Mouse (Mus musculus): ENCODE data around the gene Nampt. TPM values are rescaled to one million over a fixed set of nuclear protein-coding genes. Genes with fewer than 3 reads are reported as not detected.

The Nampt gene
- polyA plus RNA-seq, 2 experiments: 5.5 to 10.9 TPM

DNA sequence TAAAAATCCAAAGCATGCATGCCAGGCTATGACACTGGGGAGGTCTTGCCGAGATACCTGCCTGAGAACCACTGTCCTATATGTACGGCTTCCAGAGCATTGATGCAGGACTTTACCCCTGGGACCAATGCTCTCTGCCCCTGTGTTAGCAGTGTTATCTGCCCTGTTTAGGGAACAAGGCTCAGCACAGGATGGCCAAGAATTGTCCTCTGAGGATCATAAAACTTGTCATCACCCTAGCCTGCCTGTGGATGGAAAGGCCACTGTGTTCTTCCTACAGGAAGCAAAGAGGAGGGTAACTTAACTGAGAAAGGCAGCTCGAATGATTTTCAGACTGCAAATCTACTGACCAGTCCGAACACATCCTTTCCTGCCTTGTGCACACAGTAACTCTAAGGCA is 36.1 kb downstream of the Nampt start:
- H3K9ac ChIP-seq (replicated peaks): no peak overlapping the region
- no peaks in the 10 kb centered on the region for H3K4me1 ChIP-seq (replicated peaks; ENCODE audit: control insufficient read depth in 2 of 2, insufficient read depth in 2 of 2, low read length in 1 of 2)
- H3K27me3 ChIP-seq (ENCODE audit: control insufficient read depth, insufficient read depth, low read length): no peaks in the 10 kb centered on the region
- H3K4me3 ChIP-seq (ENCODE audit: insufficient read depth in 1 of 2, low read depth in 2 of 2, low read length in 2 of 2): no peak overlapping the region
- TF ChIP-seq CTCF (IDR thresholded peaks at IDR 0.05; ENCODE audit: low read depth) (no peak), EP300 (IDR thresholded peaks at IDR 0.05; ENCODE audit: low read depth) (no peak)
- no peak for DNase-seq (ENCODE audit: low read depth in 3 of 3, low spot score in 3 of 3)
- no peak overlapping the region for H3K4me2 ChIP-seq (ENCODE audit: low read depth)
- no peaks in the 10 kb centered on the region for H3K36me3 ChIP-seq (replicated peaks; ENCODE audit: control insufficient read depth, insufficient read depth, low read depth)
- ATAC-seq (ENCODE audit: insufficient read depth): no peak
- H3K9me3 ChIP-seq (ENCODE audit: control insufficient read depth, low read length): no peaks in the 10 kb centered on the region
- no peak overlapping the region for H3K27ac ChIP-seq
- 57% methylated on average over 4 of the region's 4 CpGs for WGBS (ENCODE audit: insufficient replicate concordance)

DNA sequence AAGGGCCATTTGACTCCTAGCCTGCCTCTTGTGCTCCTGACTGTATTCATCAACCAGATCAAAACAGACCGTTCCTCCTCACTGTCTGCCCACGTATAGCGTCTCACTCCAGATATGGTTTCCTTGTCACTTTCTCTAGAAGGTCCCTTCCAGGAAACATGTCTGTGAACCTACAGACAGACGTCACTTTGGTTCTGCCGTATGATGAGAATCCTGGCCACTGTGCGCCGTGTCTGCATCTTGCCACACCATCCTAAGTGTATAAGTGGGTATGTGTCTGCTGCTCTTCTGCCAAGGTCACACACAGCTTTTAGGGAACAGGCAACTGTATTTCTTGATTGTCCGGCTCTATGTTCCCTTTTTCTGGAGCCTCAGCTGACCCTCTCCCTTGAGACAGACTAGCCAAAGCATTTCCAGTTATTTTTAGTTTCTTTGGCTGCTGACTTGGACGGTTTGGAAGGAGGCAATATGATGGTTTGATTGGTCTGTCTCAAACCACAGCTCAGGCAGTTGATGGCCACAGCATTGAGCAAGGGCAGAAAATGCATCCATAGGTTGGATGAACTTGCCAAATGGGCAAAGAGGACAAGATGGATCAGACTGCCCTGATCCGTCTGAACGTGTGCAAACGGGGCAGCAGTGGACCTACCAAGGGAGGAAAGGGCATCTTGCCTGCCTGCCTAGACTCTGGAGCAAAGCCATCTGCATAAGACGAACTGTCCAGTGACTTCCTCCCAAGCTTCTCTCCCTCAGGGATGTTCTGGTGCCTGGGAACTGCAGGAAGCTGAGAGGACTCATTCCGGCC is 37.6 kb downstream of the Nampt start:
- Histone ChIP-seq H3K27ac (no peak overlapping the region), H3K4me1 (replicated peaks; ENCODE audit: control insufficient read depth in 2 of 2, insufficient read depth in 2 of 2, low read length in 1 of 2) (no peaks in the 10 kb centered on the region), H3K27me3 (ENCODE audit: control insufficient read depth, insufficient read depth, low read length) (no peaks in the 10 kb centered on the region), H3K4me3 (ENCODE audit: insufficient read depth in 1 of 2, low read depth in 2 of 2, low read length in 2 of 2) (no peak overlapping the region), H3K9me3 (ENCODE audit: control insufficient read depth, low read length) (no peaks in the 10 kb centered on the region), H3K36me3 (replicated peaks; ENCODE audit: control insufficient read depth, insufficient read depth, low read depth) (no peaks in the 10 kb centered on the region), H3K9ac (replicated peaks) (no peak overlapping the region), H3K4me2 (ENCODE audit: low read depth) (no peak overlapping the region)
- no peak for TF ChIP-seq CTCF (IDR thresholded peaks at IDR 0.05; ENCODE audit: low read depth)
- no peak for TF ChIP-seq EP300 (IDR thresholded peaks at IDR 0.05; ENCODE audit: low read depth)
- 42% methylated on average over 14 of the region's 14 CpGs for WGBS (ENCODE audit: insufficient replicate concordance)
- no peak for ATAC-seq (ENCODE audit: insufficient read depth)
- no peak for DNase-seq (ENCODE audit: low read depth in 3 of 3, low spot score in 3 of 3)

DNA sequence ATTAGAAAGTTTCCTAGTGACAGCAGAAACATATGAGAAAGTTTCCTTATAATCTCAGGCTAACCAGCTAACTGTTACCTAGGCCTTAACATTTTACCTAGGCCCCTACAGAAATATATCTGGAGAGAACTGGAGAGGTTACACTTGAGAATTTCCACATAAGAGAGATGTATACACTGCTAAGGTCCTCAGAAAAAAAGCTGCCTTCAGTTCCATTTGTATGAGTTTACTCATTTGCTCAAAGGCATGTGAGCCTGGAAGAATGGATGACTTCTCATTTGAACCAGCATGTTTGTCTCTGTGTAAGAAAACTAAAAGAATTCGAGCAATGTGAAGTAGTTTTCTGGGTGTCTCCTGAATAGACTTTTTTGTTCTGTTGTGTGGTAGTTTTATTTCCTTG is 39.1 kb downstream of the Nampt start:
- DNase-seq (ENCODE audit: low read depth in 3 of 3, low spot score in 3 of 3) (no peak), ATAC-seq (ENCODE audit: insufficient read depth) (no peak)
- Histone ChIP-seq H3K36me3 (replicated peaks; ENCODE audit: control insufficient read depth, insufficient read depth, low read depth) (no peaks in the 10 kb centered on the region), H3K9ac (replicated peaks) (no peak overlapping the region), H3K27ac (no peak overlapping the region), H3K4me1 (replicated peaks; ENCODE audit: control insufficient read depth in 2 of 2, insufficient read depth in 2 of 2, low read length in 1 of 2) (no peaks in the 10 kb centered on the region), H3K27me3 (ENCODE audit: control insufficient read depth, insufficient read depth, low read length) (no peaks in the 10 kb centered on the region), H3K9me3 (ENCODE audit: control insufficient read depth, low read length) (no peaks in the 10 kb centered on the region), H3K4me3 (ENCODE audit: insufficient read depth in 1 of 2, low read depth in 2 of 2, low read length in 2 of 2) (no peak overlapping the region), H3K4me2 (ENCODE audit: low read depth) (no peak overlapping the region)
- TF ChIP-seq EP300 (IDR thresholded peaks at IDR 0.05; ENCODE audit: low read depth) (no peak), CTCF (IDR thresholded peaks at IDR 0.05; ENCODE audit: low read depth) (no peak)
- 42% methylated on average over 1 of the region's 1 CpGs for WGBS (ENCODE audit: insufficient replicate concordance)

DNA sequence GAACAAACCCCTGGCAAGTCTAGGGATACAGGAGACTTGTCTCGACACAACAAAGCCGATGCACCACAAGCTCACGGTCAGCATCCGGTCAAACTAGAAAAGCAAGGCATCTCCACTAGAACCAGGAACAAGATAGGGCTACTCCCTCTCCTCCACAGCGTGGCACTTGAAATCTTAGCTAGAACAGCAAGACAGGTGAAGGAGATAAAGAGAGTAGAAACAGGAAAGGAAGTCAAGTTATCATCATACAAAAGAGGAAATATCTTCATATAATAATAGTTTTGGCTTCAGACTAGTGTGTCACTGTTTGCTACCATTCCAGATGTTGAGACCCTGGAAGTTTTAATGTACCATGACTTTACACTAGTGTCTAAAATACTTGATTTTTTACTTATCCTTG is 41.5 kb downstream of the Nampt start:
- DNase-seq (ENCODE audit: low read depth in 3 of 3, low spot score in 3 of 3): no peak
- Histone ChIP-seq H3K4me1 (replicated peaks; ENCODE audit: control insufficient read depth in 2 of 2, insufficient read depth in 2 of 2, low read length in 1 of 2) (no peaks in the 10 kb centered on the region), H3K9ac (replicated peaks) (no peak overlapping the region), H3K36me3 (replicated peaks; ENCODE audit: control insufficient read depth, insufficient read depth, low read depth) (no peaks in the 10 kb centered on the region), H3K4me3 (ENCODE audit: insufficient read depth in 1 of 2, low read depth in 2 of 2, low read length in 2 of 2) (no peak overlapping the region), H3K27me3 (ENCODE audit: control insufficient read depth, insufficient read depth, low read length) (no peaks in the 10 kb centered on the region), H3K4me2 (ENCODE audit: low read depth) (no peak overlapping the region), H3K9me3 (ENCODE audit: control insufficient read depth, low read length) (no peaks in the 10 kb centered on the region), H3K27ac (no peak overlapping the region)
- 60% methylated on average over 5 of the region's 5 CpGs for WGBS (ENCODE audit: insufficient replicate concordance)
- TF ChIP-seq EP300 (IDR thresholded peaks at IDR 0.05; ENCODE audit: low read depth): no peak
- TF ChIP-seq CTCF (IDR thresholded peaks at IDR 0.05; ENCODE audit: low read depth): no peak
- no peak for ATAC-seq (ENCODE audit: insufficient read depth)

DNA sequence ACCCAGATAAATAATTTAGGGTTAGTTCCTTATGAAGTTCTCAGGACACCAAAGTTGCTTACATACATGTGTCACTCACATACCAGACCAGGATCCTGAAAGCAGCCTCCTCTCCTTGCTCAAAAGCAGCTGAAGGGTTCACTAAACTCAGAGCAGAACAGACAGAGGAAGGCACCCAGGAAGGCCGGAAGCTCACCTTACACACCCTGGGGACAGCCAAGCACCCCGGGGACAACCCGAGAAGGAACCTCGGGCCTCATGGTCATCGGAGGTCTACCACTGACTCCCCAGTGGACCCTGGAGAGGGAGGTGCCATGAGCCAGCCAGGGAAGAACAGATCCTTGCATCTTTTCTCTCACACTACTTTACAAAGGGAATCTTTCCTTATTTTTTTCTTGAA is 51.5 kb downstream of the Nampt start:
- 61% methylated on average over 5 of the region's 5 CpGs for WGBS (ENCODE audit: insufficient replicate concordance)
- H3K4me1 ChIP-seq (replicated peaks; ENCODE audit: control insufficient read depth in 2 of 2, insufficient read depth in 2 of 2, low read length in 1 of 2): no peaks in the 10 kb centered on the region
- H3K4me2 ChIP-seq (ENCODE audit: low read depth): no peak overlapping the region
- no peak for TF ChIP-seq EP300 (IDR thresholded peaks at IDR 0.05; ENCODE audit: low read depth)
- TF ChIP-seq CTCF (IDR thresholded peaks at IDR 0.05; ENCODE audit: low read depth): no peak
- DNase-seq (ENCODE audit: low read depth in 3 of 3, low spot score in 3 of 3) (no peak), ATAC-seq (ENCODE audit: insufficient read depth) (no peak)
- no peak overlapping the region for H3K4me3 ChIP-seq (ENCODE audit: insufficient read depth in 1 of 2, low read depth in 2 of 2, low read length in 2 of 2)
- no peak overlapping the region for H3K9ac ChIP-seq (replicated peaks)
- H3K27ac ChIP-seq: no peak overlapping the region
- no peaks in the 10 kb centered on the region for H3K9me3 ChIP-seq (ENCODE audit: control insufficient read depth, low read length)
- no peaks in the 10 kb centered on the region for H3K36me3 ChIP-seq (replicated peaks; ENCODE audit: control insufficient read depth, insufficient read depth, low read depth)
- H3K27me3 ChIP-seq (ENCODE audit: control insufficient read depth, insufficient read depth, low read length): no peaks in the 10 kb centered on the region

Data from liver, embryonic 14.5 days (tissue).